ENCODE assay signal across 7 mouse cellular contexts in the genomic region with DNA sequence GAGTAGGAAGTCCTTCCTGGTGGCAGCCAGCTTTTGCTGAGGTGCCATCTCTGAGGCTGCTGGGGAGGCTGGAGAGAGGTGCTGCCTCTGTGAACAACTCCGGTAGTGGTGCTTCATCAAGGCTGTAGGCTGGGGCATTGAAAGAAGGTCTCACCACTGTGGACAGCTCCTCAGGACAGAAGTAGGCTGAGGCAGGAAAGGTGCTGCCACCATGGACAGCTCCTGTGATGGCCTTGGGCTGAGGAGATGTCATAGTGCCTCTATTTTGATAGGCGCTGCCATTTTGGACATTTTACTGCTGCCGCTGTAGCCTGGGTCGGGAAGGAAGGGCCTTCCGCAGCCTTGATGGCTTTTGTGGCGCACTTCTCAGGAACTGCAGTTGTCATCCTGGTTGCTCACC. TPM values are rescaled to one million over a fixed set of nuclear protein-coding genes. Genes with fewer than 3 reads are reported as not detected.
DNase-seq lines count a peak whose midpoint lies in the region; ATAC-seq lines count a peak whose summit lies in the region.

No protein-coding gene starts in this region.

- H3K9ac ChIP-seq in forebrain, embryonic 16.5 days (replicated peaks; ENCODE audit: low read depth, low read length), result no peak overlapping the region
- H3K9ac ChIP-seq in midbrain, embryonic 11.5 days (ENCODE audit: low read length), result no peak overlapping the region; the same call in 1 of the 2 replicates

- DNase-seq in 416B (ENCODE audit: low read depth) (peak; percentile 50), ES-CJ7 (ENCODE audit: low read depth, low spot score) (peak; percentile 85)
- no peak for DNase-seq in midbrain, embryonic 11.5 days (ENCODE audit: low spot score, missing footprints)
- no peak for DNase-seq in urinary bladder, postnatal 36 days (ENCODE audit: low spot score in 2 of 2)
- DNase-seq in cerebellum, postnatal 25 days, result no peak
- DNase-seq in gastrocnemius, adult 18-20 months (ENCODE audit: low spot score), result no peak

- H3K9me3 ChIP-seq in forebrain, embryonic 16.5 days (ENCODE audit: control insufficient read depth, low read length), result no peaks in the 10 kb centered on the region
- H3K9me3 ChIP-seq in midbrain, embryonic 11.5 days (ENCODE audit: control insufficient read depth, low read length), result no peaks in the 10 kb centered on the region

- ATAC-seq in forebrain, embryonic 16.5 days, result no peak
- no peak for ATAC-seq in midbrain, embryonic 11.5 days (ENCODE audit: low FRiP score)

- 92% methylated on average over 6 of the region's 6 CpGs for WGBS in forebrain, embryonic 16.5 days
- 95% methylated on average over 6 of the region's 6 CpGs for WGBS in midbrain, embryonic 11.5 days

- H3K27ac ChIP-seq in forebrain, embryonic 16.5 days (ENCODE audit: low read length), result no peak overlapping the region
- no peak overlapping the region for H3K27ac ChIP-seq in midbrain, embryonic 11.5 days (ENCODE audit: low read depth, low read length)

- H3K4me2 ChIP-seq in forebrain, embryonic 16.5 days (ENCODE audit: low read length), result peak overlapping the region; percentile 93
- H3K4me2 ChIP-seq in midbrain, embryonic 11.5 days, result peak overlapping the region; percentile 90

- H3K4me3 ChIP-seq in forebrain, embryonic 16.5 days (replicated peaks; ENCODE audit: low read length), result no peak overlapping the region
- peak overlapping the region; percentile 52; the same call in 1 of the 2 replicates for H3K4me3 ChIP-seq in midbrain, embryonic 11.5 days (ENCODE audit: low read depth, low read length)

- H3K36me3 ChIP-seq in forebrain, embryonic 16.5 days (ENCODE audit: control insufficient read depth, insufficient read depth), result no peaks in the 10 kb centered on the region
- no peaks in the 10 kb centered on the region for H3K36me3 ChIP-seq in midbrain, embryonic 11.5 days (ENCODE audit: control insufficient read depth, insufficient read depth, low read length)

- H3K4me1 ChIP-seq in forebrain, embryonic 16.5 days (replicated peaks; ENCODE audit: control insufficient read depth, insufficient read depth, low read length), result peaks cover 16% of the 10 kb centered on the region
- H3K4me1 ChIP-seq in midbrain, embryonic 11.5 days (ENCODE audit: control insufficient read depth, insufficient read depth, low read length), result peaks cover 9% of the 10 kb centered on the region; the same call in 1 of the 2 replicates

- H3K27me3 ChIP-seq in forebrain, embryonic 16.5 days (replicated peaks; ENCODE audit: control insufficient read depth, insufficient read depth, low read length), result no peaks in the 10 kb centered on the region
- no peaks in the 10 kb centered on the region for H3K27me3 ChIP-seq in midbrain, embryonic 11.5 days (ENCODE audit: control insufficient read depth, insufficient read depth, low read length)

RNA-seq across cellular contexts. Expression of a gene that starts 1.7 kb away (rescaled TPM):
- 16.2 and 21.0 TPM in 2 replicates for polyA plus RNA-seq in forebrain, embryonic 16.5 days (2015; fragmentation: Nextera tagmentation; extraction: Ambion mirVana)
- 13.2 and 14.0 TPM in 2 replicates for polyA plus RNA-seq in midbrain, embryonic 11.5 days (2014; fragmentation: Nextera tagmentation; extraction: Ambion mirVana)
- 1 to 10 TPM; 4.4 to 5.7 TPM for total RNA-seq in gastrocnemius, adult 18-20 months (2021)

RNA-seq across cellular contexts. Expression of a gene that starts 54.7 kb away (rescaled TPM):
- 8.6 and 9.8 TPM in 2 replicates for polyA plus RNA-seq in forebrain, embryonic 16.5 days (2015; fragmentation: Nextera tagmentation; extraction: Ambion mirVana)
- 2.5 and 3.0 TPM in 2 replicates for polyA plus RNA-seq in midbrain, embryonic 11.5 days (2014; fragmentation: Nextera tagmentation; extraction: Ambion mirVana)
- total RNA-seq in gastrocnemius, adult 18-20 months (2021), result under 1 TPM; 0.05 TPM

Comparison
In these comparisons a context has a peak if more than half of its experiments do, and no peak if none do; other contexts are left out.
1. DNase-seq: peak in 416B (single experiment) and ES-CJ7 (single experiment); none in midbrain, embryonic 11.5 days (single experiment), urinary bladder, postnatal 36 days (0 of 2), cerebellum, postnatal 25 days (0 of 2) and gastrocnemius, adult 18-20 months (single experiment).